Mouse (Mus musculus): ENCODE data around the gene Tgfbrap1. TPM values are rescaled to one million over a fixed set of nuclear protein-coding genes. Genes with fewer than 3 reads are reported as not detected.
"Not testable (repeated sequence)": the region's sequence is repeated elsewhere in the genome, so short reads cannot be mapped to it uniquely, and the experiment has no call there.

The Tgfbrap1 gene
- total RNA-seq (2021): 10 to 100 TPM; 42.6 to 44.5 TPM

DNA sequence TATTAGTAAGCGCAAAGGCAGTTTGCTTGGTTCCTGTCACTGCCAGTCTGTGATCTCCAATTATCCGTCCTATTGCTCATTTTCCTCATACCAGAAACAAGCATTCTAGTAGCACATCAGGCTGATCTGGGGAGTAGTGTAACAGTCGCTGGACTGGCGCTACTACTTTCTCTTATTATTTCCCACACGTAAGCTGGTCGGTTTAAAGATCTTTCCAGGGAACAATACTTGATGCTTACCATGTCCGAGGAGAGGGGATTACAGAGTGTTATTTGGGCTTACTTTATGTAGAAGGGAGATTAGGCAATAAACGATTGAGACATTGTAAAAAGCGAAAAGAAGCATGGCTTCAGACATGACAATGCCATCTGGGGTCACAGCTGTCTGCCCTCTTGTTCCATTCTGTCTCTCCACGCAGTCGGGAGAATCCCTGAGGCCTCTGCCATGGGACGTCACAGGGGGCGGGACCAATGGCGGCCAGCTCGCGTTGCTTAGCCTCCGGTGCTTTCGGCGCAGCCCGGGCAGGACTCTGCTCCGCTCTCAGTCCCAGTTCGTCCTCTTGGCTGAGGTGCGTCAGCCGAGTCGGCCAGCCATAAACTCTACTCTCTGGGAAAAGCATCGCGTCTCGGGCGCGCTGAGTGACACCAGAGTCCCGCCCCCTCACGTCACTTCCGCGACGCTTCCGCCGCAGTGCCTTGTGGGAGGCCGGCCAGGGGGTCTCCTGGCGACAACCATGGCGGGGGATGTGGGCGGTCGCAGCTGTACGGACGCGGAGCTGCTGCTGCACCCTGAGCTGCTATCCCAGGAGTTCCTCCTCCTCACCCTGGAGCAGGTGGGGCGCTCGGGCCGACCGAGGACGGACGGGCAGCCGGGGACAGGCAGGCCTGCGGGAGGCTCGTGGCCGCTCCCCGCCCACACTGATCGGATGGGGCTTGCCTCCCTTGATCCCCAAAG, at the start of gene Tgfbrap1, which contains the start of gene AI597479:
Tgfbrap1 (minus strand) TSS at position 607 of the 954 bp plus-strand sequence.
AI597479 (plus strand) TSS at position 680 of the 954 bp plus-strand sequence.
- intact Hi-C loops (cut with DNase I): no loop called here
- DNase-seq: peak; percentile 94

DNA sequence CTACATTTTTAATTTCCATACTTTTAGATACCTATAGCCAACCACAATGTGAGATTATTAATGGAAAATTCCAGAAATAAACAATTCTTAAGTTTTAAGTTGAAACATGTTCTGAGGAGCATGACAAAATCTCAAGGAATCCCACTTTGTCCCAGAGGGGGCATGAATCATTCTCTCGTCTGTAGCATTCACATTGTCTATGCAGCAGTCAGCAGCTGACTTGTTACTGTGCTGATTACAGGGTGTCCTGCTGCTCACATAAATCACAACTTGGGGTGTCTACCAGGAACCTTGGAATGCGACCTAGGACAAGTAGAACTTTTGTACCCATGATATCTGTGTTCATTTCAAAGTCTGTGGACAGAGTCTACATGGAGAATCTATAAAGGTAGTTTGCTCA, 49.0 kb upstream of the Tgfbrap1 start:
- intact Hi-C loops (cut with DNase I): loop anchor here (10.0 kb wide), 1 partner anchor 587 kb away; the partner anchor contains the start of gene 1500015O10Rik
- no peak for DNase-seq

DNA sequence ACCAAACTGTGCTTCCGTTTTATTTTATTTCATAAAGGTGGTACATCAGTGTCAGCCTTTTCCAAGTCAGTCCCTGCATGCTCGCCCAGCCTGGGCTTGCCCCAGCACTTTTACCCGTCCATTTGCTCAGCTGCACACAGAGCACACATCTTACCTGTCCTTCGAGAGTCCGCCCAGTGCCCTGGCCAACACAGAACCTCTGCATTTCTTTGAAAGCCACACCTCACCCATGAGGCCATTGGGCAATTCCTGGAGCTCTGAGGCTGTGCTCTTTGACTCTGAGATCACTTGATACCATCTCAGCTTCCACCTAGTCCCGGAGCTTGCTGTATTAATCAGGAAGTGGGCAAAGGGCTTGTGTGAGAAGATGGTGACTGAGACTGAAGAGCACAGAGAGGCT, 47.0 kb upstream of the Tgfbrap1 start:
- intact Hi-C loops (cut with DNase I): loop anchor here (10.0 kb wide), 1 partner anchor 589 kb away; the partner anchor contains the start of gene 1500015O10Rik
- DNase-seq: no peak

DNA sequence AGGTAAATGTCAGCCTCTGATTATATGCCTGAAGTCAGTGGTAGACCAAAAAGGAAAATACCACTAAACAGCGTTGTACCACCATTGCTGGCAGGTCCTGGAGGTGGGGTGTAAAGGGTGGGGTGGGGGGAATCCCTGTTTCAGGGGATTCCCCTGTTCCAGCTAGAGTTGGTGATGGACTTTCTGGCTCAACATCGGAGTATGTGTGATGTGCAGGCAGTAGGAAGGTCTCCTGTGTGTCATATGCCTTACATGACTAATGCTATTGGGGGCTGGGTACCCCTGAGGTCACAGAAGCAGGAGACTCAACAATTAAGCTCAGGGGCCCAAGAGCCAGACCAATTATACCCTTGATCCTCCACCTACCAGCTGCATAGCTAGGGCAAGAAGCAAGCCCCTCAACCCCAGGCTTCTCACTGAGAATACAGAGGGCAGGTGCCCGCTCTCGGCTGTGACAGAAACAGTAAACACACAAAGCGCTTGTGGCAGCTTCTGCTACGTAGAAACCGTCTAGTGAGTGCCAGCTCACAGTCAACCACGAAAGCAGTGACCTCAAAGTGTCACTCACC, 46.0 kb upstream of the Tgfbrap1 start:
- intact Hi-C loops (cut with DNase I): loop anchor here (10.0 kb wide), 1 partner anchor 590 kb away; the partner anchor contains the start of gene 1500015O10Rik
- no peak for DNase-seq

DNA sequence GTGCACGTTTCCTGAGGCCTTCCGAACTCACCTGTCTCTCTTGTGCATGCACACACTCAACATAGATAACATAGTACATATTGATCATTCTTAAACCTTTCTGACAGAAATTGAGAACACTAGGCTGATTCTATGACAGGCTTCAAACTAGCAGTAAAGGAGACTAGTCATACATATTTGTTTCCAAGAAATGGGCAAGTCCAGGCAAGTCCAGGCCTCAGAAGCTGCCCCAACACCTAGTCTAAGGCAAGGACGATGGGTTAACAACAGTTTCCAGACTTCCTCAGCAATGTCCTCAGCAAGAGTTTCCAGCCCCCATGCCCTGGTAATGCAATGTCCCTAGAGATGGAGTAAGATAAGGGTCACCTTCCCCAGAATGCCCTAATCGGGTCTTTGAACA, 45.4 kb upstream of the Tgfbrap1 start:
- no peak for DNase-seq
- intact Hi-C loops (cut with DNase I): loop anchor here (2.0 to 10.0 kb wide), 2 partner anchors 119 to 591 kb away; partner anchors contain the start of gene 1500015O10Rik

DNA sequence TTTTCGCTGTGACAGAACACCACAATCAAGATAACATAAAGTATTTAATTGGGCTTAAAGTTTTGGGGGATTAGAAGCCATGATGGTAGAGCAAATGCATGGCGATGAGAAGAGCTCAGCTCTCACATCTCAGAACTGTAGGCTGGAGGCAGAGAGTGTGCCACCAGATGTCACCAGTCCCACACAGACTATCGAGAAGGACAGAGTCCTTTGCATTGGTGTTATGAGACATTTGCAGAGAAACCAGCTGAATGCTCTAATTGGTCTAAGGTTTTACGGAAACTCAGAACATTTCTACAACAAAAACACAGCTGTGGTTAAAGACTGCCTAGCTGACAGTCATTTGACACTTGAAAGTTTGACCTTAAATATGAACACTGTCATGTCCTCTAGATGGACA, 44.8 kb upstream of the Tgfbrap1 start:
- intact Hi-C loops (cut with DNase I): loop anchor here (2.0 to 10.0 kb wide), 2 partner anchors 120 to 592 kb away; partner anchors contain the start of gene 1500015O10Rik
- no peak for DNase-seq

DNA sequence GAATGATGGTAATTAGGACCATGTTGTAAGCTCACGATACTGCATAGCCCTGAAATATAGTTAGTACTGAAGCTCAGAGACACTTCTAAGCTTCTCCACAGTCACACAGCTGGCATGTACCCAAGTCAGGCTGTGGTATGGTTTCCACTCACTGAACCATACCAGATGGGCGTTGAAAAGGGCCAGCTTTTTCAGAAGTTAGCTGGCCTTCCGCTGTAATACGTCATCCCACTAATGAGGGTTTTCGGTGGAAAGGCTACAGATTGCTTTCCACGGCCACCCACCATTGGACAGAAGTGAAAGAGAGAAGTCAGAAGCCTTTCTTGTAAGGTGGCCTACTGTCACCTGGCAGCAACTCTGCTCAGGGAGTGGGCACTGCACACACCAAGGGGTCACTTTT, 44.4 kb upstream of the Tgfbrap1 start:
- DNase-seq: peak; percentile 12
- intact Hi-C loops (cut with DNase I): loop anchor here (2.0 to 10.0 kb wide), 2 partner anchors 120 to 592 kb away; partner anchors contain the start of gene 1500015O10Rik

DNA sequence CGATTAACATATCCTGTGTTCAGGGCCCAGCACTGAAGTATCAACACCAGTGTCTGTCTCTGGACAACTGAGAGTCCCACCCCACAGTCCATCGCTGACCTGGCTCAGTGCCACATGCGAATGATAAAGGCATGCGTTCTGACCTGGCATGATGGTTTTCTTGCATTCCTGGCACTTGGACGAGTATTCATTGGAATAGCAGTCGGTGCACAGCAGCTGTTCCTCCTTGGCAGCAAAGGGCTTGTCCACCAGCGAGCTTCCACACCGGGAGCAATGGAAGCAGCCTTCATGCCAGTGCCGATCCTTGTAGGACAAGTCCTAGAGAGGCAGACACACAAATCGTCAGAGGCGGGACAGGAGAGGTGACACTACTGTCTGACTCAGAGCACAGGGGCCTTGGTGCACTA, 43.1 kb upstream of the Tgfbrap1 start:
- DNase-seq: peak; percentile 68
- intact Hi-C loops (cut with DNase I): loop anchor here (10.0 kb wide), 1 partner anchor 593 kb away; the partner anchor contains the start of gene 1500015O10Rik

DNA sequence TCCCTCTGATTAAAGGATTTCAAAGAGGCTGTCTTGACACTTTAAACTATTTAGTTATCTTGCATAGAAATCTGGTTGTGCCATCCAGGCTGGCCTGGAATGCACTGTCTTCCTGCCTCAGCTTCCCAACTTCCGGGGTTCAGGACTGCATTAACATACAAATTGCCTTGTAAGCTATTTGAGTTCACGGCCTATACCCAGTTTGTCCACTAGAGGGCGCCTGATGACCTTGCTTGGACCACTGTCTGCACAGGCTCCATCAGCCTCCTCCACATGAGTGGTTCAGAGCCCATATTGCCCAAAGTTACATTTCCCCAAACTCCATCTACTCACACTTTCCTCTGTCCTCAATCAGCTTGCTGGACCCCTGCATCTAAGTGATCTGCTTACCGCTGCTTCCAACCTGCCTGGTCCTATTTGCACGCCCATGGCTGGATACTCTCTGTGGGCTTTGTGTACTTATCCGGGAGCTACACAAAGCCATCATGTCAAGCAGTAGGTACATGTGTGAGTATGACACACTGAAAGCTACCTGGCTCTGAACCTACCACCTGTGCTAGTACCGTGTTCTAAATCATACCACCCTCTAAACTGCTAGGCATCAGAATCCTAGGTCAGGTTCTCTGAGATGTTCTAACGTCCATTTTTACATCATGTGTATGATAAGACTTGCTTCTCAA, 41.3 kb upstream of the Tgfbrap1 start:
- intact Hi-C loops (cut with DNase I): loop anchor here (10.0 kb wide), 1 partner anchor 595 kb away; the partner anchor contains the start of gene 1500015O10Rik
- DNase-seq: peak; percentile 88

DNA sequence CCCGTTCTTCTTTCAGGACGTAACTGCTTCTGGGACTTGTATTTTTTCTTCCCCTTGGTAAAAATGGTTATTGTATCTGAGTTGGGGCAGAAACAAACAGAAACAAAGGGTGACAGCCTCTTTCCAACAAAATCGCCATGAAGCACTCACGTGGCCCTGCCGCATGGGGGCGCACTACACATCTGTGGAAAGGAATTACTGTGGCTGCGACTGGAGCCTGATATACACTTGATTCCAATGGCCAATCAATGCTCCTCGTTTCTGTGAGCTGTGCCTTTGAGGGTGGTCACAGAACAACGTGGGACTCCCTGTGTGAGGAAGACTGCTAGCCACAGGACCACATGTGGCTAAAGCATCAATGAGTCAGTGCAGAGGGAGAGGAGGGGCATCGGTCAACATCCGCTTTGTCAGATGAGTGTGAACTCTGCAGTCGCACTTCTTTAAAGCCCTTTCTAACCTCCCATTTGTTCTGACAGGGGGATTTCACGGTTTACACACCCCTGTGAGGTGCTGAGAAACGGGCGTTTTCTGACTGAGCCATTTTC, 39.9 kb upstream of the Tgfbrap1 start:
- intact Hi-C loops (cut with DNase I): no loop called here
- DNase-seq: no peak

DNA sequence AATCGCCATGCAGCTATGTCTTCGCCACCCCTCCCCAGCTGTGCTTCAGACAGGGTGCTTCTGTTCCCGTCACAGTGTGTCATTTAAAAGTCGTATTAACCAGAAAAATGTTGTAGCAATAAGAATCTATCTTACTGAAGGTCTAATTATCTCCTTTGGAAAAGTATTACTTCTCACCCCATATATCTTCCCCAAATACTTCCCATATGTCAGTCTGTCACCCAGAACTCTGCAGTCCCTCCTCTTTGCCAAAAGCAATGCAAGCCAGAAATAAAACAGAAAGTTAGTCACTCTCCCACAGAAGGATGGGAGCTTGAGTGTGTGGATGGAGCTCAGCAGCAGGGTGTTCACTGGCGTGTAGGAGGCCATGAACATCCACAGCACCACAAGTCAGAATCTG, 38.9 kb upstream of the Tgfbrap1 start:
- no peak for DNase-seq
- intact Hi-C loops (cut with DNase I): no loop called here

DNA sequence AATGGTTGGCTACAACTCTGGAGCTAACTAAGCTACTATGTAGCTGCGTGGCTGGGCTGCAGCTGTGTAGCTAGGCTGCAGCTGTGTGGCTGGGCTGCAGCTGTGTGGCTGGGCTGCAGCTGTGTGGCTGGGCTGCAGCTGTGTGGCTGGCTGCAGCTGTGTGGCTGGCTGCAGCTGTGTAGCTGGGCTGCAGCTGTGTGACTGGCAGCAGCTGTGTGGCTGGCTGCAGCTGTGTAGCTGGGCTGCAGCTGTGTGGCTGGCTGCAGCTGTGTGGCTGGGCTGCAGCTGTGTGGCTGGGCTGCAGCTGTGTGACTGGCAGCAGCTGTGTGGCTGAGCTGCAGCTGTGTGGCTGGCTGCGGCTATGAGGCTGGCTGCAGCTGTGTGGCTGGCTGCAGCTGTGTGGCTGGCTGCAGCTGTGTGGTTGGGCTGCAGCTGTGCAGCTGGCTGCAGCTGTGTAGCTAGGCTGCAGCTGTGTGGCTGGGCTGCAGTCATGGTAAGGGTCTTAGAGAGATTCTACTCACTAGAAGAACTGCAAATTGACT, 38.1 kb upstream of the Tgfbrap1 start:
- DNase-seq; intact Hi-C loops (cut with DNase I): not testable (repeated sequence)

DNA sequence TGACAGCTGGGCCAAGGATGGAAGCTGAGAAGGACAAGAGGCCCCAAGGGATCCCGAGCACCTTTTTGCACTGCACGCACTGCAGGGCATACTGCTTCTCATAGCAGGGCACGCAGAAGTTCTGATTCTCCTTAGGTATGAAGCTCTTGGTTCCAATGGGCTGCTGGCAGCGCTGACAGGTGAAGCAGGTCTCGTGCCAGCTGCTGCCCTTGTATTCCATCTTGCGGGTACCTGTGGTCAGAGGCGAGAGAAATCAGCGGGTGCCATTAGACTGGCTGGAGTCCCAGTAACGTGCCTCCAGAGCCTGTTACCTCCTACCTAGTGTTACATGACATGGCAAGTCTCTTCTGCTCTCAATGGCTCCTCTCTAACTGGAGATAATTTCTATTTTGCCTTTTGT, 33.2 kb upstream of the Tgfbrap1 start:
- intact Hi-C loops (cut with DNase I): no loop called here
- DNase-seq: no peak

DNA sequence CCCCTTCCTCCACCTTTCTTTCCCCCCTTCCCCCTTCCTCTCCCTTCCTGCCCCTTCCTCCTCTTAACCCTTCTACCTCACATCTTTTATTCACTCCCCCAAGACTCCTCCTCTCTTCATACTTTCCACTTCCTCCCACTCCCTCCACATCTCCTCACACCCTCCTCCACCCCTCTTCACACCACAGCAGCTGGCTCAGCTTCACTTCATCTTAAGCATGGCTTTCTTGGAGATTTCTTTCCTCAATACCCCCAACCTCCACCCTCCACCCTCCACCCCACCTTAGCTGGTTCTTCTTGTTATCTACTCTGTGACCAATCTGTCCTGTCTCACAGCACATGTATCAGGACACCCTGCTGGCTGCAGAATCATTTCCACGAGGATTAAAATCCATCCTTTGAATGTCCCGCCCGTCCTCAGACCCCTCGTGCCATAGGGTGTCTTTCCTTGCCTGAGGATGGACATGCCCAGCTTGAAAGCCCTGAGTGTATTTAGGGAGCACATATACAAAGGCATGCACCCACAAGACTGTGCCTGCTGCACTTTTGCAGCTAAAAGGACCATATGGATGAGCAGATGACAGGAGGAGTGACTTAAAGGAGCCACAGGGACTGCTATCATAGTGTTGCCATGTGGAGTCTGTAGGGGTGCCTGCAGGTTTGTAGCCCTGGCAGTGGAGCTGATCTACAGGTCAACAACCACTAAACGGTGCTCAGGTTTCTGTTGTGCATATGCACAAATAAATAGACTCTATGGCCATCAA, 32.0 kb upstream of the Tgfbrap1 start:
- intact Hi-C loops (cut with DNase I): no loop called here
- DNase-seq: no peak

DNA sequence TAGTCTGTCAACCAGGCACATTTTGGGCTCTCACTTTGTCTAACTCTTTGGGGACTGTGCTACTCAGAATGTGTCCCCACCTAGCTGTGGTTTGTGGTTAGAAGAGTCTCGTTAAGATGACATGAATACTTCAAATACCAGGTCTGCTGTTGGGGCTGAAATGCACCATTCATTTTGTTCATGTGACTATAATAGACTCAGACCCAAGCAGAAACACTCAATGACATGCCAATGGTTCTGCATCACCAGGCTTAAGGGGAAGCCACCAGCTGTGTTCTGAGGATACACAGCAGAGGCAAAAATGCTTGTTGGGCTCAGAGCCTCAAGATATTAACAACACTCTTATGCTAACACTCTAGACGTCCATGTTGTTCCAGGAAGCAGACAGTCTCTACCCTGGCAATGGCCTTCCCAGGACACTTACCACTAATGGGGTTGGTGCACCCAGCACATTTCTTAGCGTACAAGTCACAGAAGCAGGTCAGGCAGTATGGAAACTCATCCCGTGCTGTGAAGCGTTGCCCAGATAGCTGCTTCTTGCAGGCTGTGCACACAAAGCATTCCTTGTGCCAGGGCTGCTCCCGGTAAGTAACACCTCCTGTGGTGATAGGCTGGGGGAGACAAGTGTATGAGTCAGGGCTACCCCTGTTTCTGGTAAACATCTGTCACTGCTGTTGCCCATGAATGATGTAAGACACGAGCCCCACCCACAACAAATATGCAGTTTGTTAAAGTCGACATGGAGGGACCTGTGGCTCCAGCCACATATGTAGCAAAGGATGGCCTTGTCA, 29.6 kb upstream of the Tgfbrap1 start:
- intact Hi-C loops (cut with DNase I): no loop called here
- DNase-seq: no peak

DNA sequence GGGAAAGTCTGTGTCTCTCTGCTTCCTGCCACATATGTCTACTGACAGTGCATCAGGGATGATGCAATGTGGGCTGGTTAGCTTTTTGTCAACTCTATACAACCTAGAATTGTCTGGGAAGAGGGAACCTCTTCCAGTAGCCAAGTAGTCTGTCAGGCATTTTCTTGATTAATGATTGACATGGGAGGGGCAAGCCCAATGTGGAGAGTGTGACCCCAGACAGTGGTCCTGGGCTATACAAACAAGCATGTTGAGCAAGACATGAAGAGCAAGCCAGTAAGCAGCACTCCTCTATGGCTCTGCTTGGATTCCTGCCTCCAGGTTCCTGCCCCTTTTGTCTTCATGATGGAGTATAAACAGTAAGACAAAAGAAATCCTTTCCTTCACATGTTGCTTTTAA, 28.8 kb upstream of the Tgfbrap1 start:
- intact Hi-C loops (cut with DNase I): no loop called here
- no peak for DNase-seq

DNA sequence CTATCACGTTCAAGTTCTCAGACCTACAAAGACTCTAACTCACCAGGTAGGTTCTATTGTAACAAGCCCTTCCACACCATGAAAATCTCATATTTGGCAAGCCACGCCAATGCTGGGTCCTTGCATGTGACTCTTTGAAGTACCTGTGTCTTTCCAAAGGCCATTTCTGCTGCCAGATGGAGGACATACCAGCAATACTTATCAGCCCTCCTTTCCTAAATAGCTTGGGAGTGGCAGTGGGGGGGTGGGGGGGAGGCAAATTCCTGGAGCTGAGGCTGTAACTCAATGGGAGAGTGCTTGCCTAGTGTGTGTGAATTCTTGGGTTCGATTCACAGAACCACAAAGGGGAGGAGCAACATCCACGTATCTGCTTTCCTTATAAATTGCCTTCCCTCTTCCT, 26.3 kb upstream of the Tgfbrap1 start:
- no peak for DNase-seq
- intact Hi-C loops (cut with DNase I): no loop called here

DNA sequence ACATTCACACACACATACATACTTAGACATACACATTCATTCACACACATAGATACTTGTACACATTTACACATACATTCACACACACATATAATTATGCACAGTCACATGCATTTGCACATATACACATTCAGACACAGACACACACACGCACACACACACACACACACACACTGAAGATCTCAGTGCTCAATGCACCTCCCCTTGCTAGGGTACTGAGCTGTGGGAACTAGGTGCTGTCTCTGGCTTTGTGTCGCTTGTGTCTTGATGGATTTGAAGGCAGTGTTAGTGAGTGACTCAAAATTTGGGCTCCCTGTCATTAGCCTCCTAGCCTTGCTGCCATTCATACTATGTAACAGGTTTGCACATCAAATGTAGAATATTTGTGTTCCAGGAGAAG, 24.2 kb upstream of the Tgfbrap1 start:
- intact Hi-C loops (cut with DNase I): no loop called here

DNA sequence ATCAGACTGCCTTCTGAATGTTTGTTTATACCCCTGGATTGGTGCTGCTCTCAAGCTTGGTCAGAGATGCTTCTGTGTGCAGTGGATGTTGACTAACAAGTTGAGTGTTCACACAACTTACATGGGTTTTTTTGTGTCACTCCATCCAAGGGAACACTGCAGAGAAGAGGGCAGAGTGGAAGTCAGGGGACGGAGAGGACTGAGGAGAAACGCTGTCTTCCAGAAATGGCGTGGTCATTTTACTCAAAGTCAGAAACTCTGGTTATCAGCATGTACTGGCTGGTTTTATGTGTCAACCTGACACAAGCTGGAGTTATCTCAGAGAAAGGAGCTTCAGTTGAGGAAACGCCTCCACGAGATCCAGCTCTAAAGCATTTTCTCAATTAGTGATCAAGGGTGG, 22.5 kb upstream of the Tgfbrap1 start:
- DNase-seq: no peak

More for the DNA sequence above, 24.2 kb upstream of the Tgfbrap1 start:
- DNase-seq: no peak

More for the DNA sequence above, 22.5 kb upstream of the Tgfbrap1 start:
- intact Hi-C loops (cut with DNase I): no loop called here
